Mouse (Mus musculus) heart, adult 2 months (tissue): ENCODE data around the gene Neurod4. TPM values are rescaled to one million over a fixed set of nuclear protein-coding genes. Genes with fewer than 3 reads are reported as not detected.

Experiments
- DNase-seq, 2 experiments: peaks; one replicate each; pipeline ENCODE4 v3.0.0; 2021
- H3K27ac ChIP-seq: fragments of 200-600 bp; 2 replicates; pipeline ENCODE4 v1.8.1; 2022
- H3K27me3 ChIP-seq: fragments of 200-500 bp; 2 replicates; pipeline ENCODE4 v1.6.1; 2012; ENCODE audit warnings: mild to moderate bottlenecking, low read length, inconsistent platforms, mixed read lengths; ENCODE audit not compliant: control insufficient read depth, insufficient read depth
- H3K36me3 ChIP-seq: fragments of 200-500 bp; 2 replicates; pipeline ENCODE4 v1.6.1; 2012; ENCODE audit warnings: low read length, inconsistent platforms; ENCODE audit not compliant: control insufficient read depth, insufficient read depth
- H3K4me1 ChIP-seq: fragments of 200-500 bp; 2 replicates; pipeline ENCODE4 v1.6.1; 2011; ENCODE audit warnings: low read length; ENCODE audit not compliant: control insufficient read depth, insufficient read depth
- H3K4me3 ChIP-seq: fragments of 200-600 bp; 2 replicates; pipeline ENCODE4 v1.8.1; 2022
- H3K79me2 ChIP-seq: fragments of 200-500 bp; replicated peaks from 2 replicates; pipeline ENCODE4 v1.6.1; 2012; ENCODE audit warnings: mild to moderate bottlenecking, inconsistent platforms, low read length, moderate library complexity, mixed read lengths; ENCODE audit not compliant: control insufficient read depth, insufficient read depth
- H3K9ac ChIP-seq: fragments of 200-500 bp; 2 replicates; pipeline ENCODE4 v1.6.1; 2012; ENCODE audit warnings: low read depth, mild to moderate bottlenecking, control low read depth, inconsistent platforms, low read length, mixed read lengths
- CTCF ChIP-seq: fragments of 200-600 bp; IDR thresholded peaks from 2 replicates; pipeline ENCODE4 v1.8.1; 2022; ENCODE audit warnings: antibody characterized with exemption, mild to moderate bottlenecking, moderate library complexity
- EP300 ChIP-seq: fragments of 200-500 bp; IDR thresholded peaks from 2 replicates; pipeline ENCODE4 v1.6.1; 2011; ENCODE audit warnings: low read depth, low read length, control low read depth; ENCODE audit not compliant: insufficient read depth
- POLR2A ChIP-seq: fragments of 200-500 bp; IDR thresholded peaks from 2 replicates; pipeline ENCODE4 v1.6.1; 2011; ENCODE audit warnings: mild to moderate bottlenecking, low read depth, low read length, control low read depth; ENCODE audit not compliant: insufficient read depth
- WGBS: fragments of 180-500 bp; shearing (Covaris S2); methylation state at CpG from one replicate; pipeline ENCODE4 v1.1.7; 2018; 5-methylcytosine and 5-hydroxymethylcytosine counted together
- intact Hi-C: fragments of 180-260 bp; cut with DNase I; formaldehyde crosslinking; loops from one replicate; pipeline ENCODE4 v1.15.1; 2025
- polyA plus RNA-seq: library from polyadenylated mRNA; depleted of rRNA; stranded (reverse); fragments of >200 nt; gene quantifications from 2 replicates; pipeline ENCODE4 v1.2.3, GENCODE M21; 2012
- total RNA-seq, 2 experiments: library from RNA; stranded (reverse); gene quantifications; 2 replicates each; pipeline ENCODE4 v1.2.3; 2021

The Neurod4 gene
- total and polyA plus RNA-seq, 3 experiments, result not detected

DNA sequence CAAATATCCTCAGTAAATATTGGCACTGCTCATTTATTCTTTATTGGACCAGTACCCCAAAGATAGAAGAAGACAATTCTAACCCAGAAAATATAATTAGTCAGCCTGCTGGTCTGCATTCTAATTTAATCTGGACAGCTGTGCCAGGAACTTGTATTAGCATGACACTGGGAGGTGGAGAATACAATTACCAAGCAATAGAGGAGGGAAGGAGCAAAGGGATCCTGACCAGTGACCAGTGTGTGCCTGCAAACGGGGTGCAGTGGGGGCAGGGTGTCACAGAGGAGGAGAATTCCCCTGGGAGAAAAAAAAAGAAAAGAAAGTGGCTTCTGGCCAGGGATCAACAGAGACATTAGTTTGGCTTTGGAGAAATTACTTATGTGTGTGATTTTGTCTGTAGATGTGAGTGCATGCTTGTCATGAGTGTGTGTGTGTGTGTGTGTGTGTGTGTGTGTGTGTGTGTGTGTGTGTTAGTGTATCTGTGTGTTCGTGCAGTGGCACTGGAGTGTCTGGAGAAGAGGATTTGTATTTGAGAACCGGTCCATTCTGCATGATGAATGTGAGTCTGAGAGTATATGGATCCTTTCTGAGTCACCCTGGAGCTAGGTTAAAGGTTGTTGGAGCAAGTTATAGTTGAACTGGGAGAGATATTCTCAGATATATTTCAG, 13.8 kb upstream of the Neurod4 start:
- intact Hi-C loops, result no loop called here
- H3K4me1 ChIP-seq, result no peaks in the 10 kb centered on the region
- no peak overlapping the region for H3K9ac ChIP-seq
- no peaks in the 10 kb centered on the region for H3K36me3 ChIP-seq
- H3K4me3 ChIP-seq, result no peak overlapping the region
- H3K27ac ChIP-seq, result no peak overlapping the region
- no peak for DNase-seq
- 27% methylated on average over 3 of the region's 3 CpGs for WGBS
- no peak for TF ChIP-seq CTCF
- TF ChIP-seq EP300, result no peak
- TF ChIP-seq POLR2A, result no peak
- H3K27me3 ChIP-seq, result no peaks in the 10 kb centered on the region
- no peaks in the 10 kb centered on the region for H3K79me2 ChIP-seq

- no peak for DNase-seq
- Histone ChIP-seq H3K4me3 (no peak overlapping the region), H3K27me3 (no peaks in the 10 kb centered on the region), H3K9ac (no peak overlapping the region), H3K79me2 (no peaks in the 10 kb centered on the region), H3K27ac (no peak overlapping the region), H3K4me1 (no peaks in the 10 kb centered on the region), H3K36me3 (no peaks in the 10 kb centered on the region)
- TF ChIP-seq POLR2A, result no peak
- no peak for TF ChIP-seq EP300
- no peak for TF ChIP-seq CTCF
- intact Hi-C loops, result no loop called here
- WGBS, result 57% methylated on average over 3 of the region's 3 CpGs
These were observed 8.0 kb upstream of the Neurod4 start for GRCm38 (mm10) chr10:130288007-130288406.

DNA sequence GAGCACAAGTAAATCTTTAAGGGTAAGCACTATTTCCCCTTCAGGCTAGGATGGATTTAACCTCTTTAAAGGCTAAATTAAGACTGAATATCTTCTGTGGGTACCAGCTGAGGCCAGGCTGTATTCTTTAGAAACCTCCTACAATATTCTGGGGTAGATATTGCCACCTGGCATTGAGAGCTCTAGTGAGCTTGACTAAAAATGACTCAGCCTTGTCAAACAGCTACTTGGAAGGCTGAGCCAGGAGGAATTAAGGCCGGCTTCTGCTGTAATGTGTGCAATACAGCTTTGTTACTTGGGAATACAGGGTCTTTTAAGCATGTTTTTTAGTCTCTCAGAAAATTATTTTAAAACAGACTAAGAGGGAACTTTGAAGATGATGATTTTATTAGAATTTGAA, 7.2 kb upstream of the Neurod4 start:
- Histone ChIP-seq H3K9ac (no peak overlapping the region), H3K79me2 (no peaks in the 10 kb centered on the region), H3K4me1 (no peaks in the 10 kb centered on the region), H3K27ac (no peak overlapping the region), H3K27me3 (no peaks in the 10 kb centered on the region), H3K36me3 (no peaks in the 10 kb centered on the region), H3K4me3 (no peak overlapping the region)
- WGBS, result 64% methylated on average over 1 of the region's 1 CpGs
- DNase-seq, result no peak
- TF ChIP-seq EP300 (no peak), POLR2A (no peak), CTCF (no peak)
- intact Hi-C loops, result no loop called here

DNA sequence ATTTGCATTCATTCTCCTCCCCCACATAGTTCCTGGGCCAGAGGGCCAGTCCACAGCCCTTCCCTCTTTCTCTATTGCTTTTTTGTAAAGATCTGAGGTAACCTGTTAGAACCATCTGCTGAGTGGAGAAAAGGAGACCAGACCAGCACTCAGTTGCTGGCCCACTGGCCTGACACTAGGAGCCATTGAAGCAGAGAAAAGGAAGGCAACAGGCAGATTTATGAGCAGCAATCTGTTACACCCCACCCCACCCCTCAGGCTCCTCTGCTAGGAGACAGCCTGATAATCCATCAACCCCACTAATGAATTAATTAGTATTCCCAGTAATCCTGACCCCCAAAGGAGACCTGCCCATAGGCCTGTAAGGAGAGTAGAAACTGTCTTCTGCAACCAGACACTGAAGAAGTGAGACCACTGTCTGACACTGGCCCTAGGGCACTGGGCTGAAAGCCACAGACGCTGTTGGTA, 2.0 kb upstream of the Neurod4 start:
- Histone ChIP-seq H3K79me2 (no peaks in the 10 kb centered on the region), H3K4me1 (no peaks in the 10 kb centered on the region), H3K27me3 (no peaks in the 10 kb centered on the region), H3K4me3 (no peak overlapping the region), H3K27ac (no peak overlapping the region), H3K36me3 (no peaks in the 10 kb centered on the region), H3K9ac (no peak overlapping the region)
- WGBS, result 24% methylated on average over 1 of the region's 1 CpGs
- no peak for DNase-seq
- TF ChIP-seq EP300, result no peak
- no peak for TF ChIP-seq CTCF
- TF ChIP-seq POLR2A, result no peak
- intact Hi-C loops, result no loop called here

- H3K27ac ChIP-seq, result no peak overlapping the region
- TF ChIP-seq EP300 (no peak), POLR2A (no peak), CTCF (no peak)
- intact Hi-C loops, result no loop called here
- H3K4me3 ChIP-seq, result no peak overlapping the region
- H3K27me3 ChIP-seq, result no peaks in the 10 kb centered on the region
- DNase-seq, result no peak
- no peaks in the 10 kb centered on the region for H3K79me2 ChIP-seq
- no peaks in the 10 kb centered on the region for H3K36me3 ChIP-seq
- WGBS, result 55% methylated on average over 2 of the region's 2 CpGs
- H3K4me1 ChIP-seq, result no peaks in the 10 kb centered on the region
- no peak overlapping the region for H3K9ac ChIP-seq
These were observed 3.5 kb downstream of the Neurod4 start for GRCm38 (mm10) chr10:130276496-130276895.

- Histone ChIP-seq H3K4me1 (no peaks in the 10 kb centered on the region), H3K36me3 (no peaks in the 10 kb centered on the region), H3K79me2 (no peaks in the 10 kb centered on the region), H3K27ac (no peak overlapping the region), H3K4me3 (no peak overlapping the region), H3K9ac (no peak overlapping the region), H3K27me3 (no peaks in the 10 kb centered on the region)
- DNase-seq, result no peak
- 49% methylated on average over 2 of the region's 2 CpGs for WGBS
- intact Hi-C loops, result no loop called here
- TF ChIP-seq EP300 (no peak), POLR2A (no peak), CTCF (no peak)
These were observed 4.3 kb downstream of the Neurod4 start for GRCm38 (mm10) chr10:130275759-130276158.
